Mouse (Mus musculus) forebrain, embryonic 13.5 days (tissue): Measurements from ENCODE around the gene Snrpa. TPM values are rescaled to one million over a fixed set of nuclear protein-coding genes. Genes with fewer than 3 reads are reported as not detected.

Source experiments
- ATAC-seq: fragments of 200-750 bp; cut with Nextera tagmentation; 2 replicates; pipeline ENCODE4 v1.8.0; 2017
- H3K27ac ChIP-seq: fragments of 300-500 bp; sonication (generic); 2 replicates; pipeline ENCODE4 v1.5.1; 2015; ENCODE audit warnings: inconsistent platforms, mild to moderate bottlenecking, moderate library complexity
- H3K27me3 ChIP-seq: fragments of 300-500 bp; sonication (generic); 2 replicates; pipeline ENCODE4 v1.6.1; 2015; ENCODE audit warnings: mild to moderate bottlenecking, inconsistent platforms
- H3K36me3 ChIP-seq: fragments of 300-500 bp; sonication (generic); 2 replicates; pipeline ENCODE4 v1.6.1; 2015; ENCODE audit warnings: mild to moderate bottlenecking, inconsistent platforms; ENCODE audit not compliant: poor library complexity, severe bottlenecking
- H3K4me1 ChIP-seq: fragments of 300-500 bp; sonication (generic); 2 replicates; pipeline ENCODE4 v1.6.1; 2015; ENCODE audit warnings: inconsistent platforms
- H3K4me2 ChIP-seq: fragments of 300-500 bp; sonication (generic); 2 replicates; pipeline ENCODE4 v1.6.1; 2015; ENCODE audit warnings: inconsistent platforms, mild to moderate bottlenecking, moderate library complexity
- H3K4me3 ChIP-seq: fragments of 300-500 bp; sonication (generic); 2 replicates; pipeline ENCODE4 v1.5.1; 2015; ENCODE audit warnings: mild to moderate bottlenecking, inconsistent platforms
- H3K9ac ChIP-seq: fragments of 300-500 bp; sonication (generic); 2 replicates; pipeline ENCODE4 v1.6.1; 2015; ENCODE audit warnings: mild to moderate bottlenecking, inconsistent platforms
- H3K9me3 ChIP-seq: fragments of 300-500 bp; sonication (generic); replicated peaks from 2 replicates; pipeline ENCODE4 v1.6.1; 2016; ENCODE audit warnings: inconsistent platforms
- WGBS: fragments of 180-500 bp; shearing (Covaris S2); methylation state at CpG from one replicate; pipeline ENCODE4 v1.1.7; 2015; 5-methylcytosine and 5-hydroxymethylcytosine counted together
- polyA plus RNA-seq: library from polyadenylated mRNA; unstranded; fragments of >200 nt; fragmentation: Nextera tagmentation; extraction: Ambion mirVana; gene quantifications from 2 replicates; pipeline ENCODE4 v1.2.1, GENCODE M21; 2015

The Snrpa gene
- polyA plus RNA-seq, 1 experiment from 2014 or later = 269 TPM

GRCm38 (mm10) chr7:27178324-27179216 lies 17.5 kb downstream of the Snrpa start, which contains the start of gene Rab4b:
TSS of gene Rab4b (minus strand) at chr7:27178896.
- Histone ChIP-seq H3K4me3 (peak within 1 kb of the TSS; percentile 61), H3K4me2 (peak within 1 kb of the TSS; percentile 56), H3K4me1 (peaks cover 18% of the 10 kb centered on the region), H3K27me3 (no peaks in the 10 kb centered on the region), H3K9ac (peak within 1 kb of the TSS; percentile 57), H3K36me3 (peaks cover 29% of the 10 kb centered on the region), H3K27ac (peak within 1 kb of the TSS; percentile 85), H3K9me3 (no peaks in the 10 kb centered on the region)
- ATAC-seq = peak; percentile 98
- WGBS = under 1% methylated on average over 51 of the region's 53 CpGs

DNA sequence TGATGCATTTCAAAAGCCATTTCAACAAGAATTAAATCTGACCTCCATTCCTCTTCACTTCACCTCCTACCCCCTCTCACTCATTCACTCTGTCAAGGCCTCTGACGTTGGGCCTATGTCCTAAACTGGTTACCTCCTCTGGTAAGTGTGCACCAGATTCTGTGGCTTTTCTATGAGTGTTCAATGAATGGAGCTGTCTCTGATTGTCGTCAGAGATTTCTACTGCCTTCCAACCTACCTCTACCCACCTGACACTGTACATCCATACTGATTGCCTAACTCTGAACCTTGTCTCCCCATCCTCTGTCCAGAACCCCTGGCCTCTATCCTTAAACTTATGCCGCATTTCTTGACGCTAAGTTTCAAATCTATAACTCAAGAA lies 18.1 kb downstream of the Snrpa start:
- no peaks in the 10 kb centered on the region for H3K27me3 ChIP-seq
- peak overlapping the region; percentile 54 for H3K9ac ChIP-seq
- H3K27ac ChIP-seq = peak overlapping the region; percentile 85
- no peaks in the 10 kb centered on the region for H3K9me3 ChIP-seq
- H3K4me2 ChIP-seq = peak overlapping the region; percentile 56
- H3K4me3 ChIP-seq = peak overlapping the region; percentile 61
- peaks cover 29% of the 10 kb centered on the region for H3K36me3 ChIP-seq
- ATAC-seq = no peak; the same call in 1 of the 2 replicates
- peaks cover 18% of the 10 kb centered on the region for H3K4me1 ChIP-seq
- 21% methylated on average over 4 of the region's 4 CpGs for WGBS

DNA sequence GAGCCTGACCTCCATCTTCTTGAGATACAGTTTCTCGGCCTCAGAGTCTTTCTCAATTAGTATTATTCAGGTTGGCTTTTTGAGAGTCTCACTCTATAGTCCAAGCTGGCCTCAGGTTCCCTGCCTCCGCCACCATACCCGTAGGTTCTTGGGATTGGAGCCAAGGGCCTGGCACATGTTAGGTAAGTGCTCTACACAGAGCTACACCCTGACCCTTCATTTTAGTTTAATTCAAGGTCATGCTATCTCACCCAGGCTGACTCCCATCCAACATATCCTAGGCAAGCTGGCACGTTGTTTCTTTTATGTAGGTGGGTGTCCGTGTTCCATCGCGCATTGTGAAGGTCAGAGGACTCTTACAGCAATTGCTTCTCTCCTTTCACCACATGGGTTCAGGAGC lies 21.2 kb downstream of the Snrpa start:
- no peak overlapping the region for H3K4me3 ChIP-seq
- H3K36me3 ChIP-seq = peaks cover 51% of the 10 kb centered on the region
- WGBS = 93% methylated on average over 7 of the region's 7 CpGs
- peaks cover 14% of the 10 kb centered on the region for H3K4me1 ChIP-seq
- no peak overlapping the region for H3K27ac ChIP-seq
- no peak overlapping the region for H3K9ac ChIP-seq
- no peak overlapping the region for H3K4me2 ChIP-seq
- H3K9me3 ChIP-seq = no peaks in the 10 kb centered on the region
- H3K27me3 ChIP-seq = no peaks in the 10 kb centered on the region
- ATAC-seq = no peak

GRCm38 (mm10) chr7:27174496-27174895 lies 21.6 kb downstream of the Snrpa start:
- H3K27ac ChIP-seq = no peak overlapping the region
- H3K27me3 ChIP-seq = no peaks in the 10 kb centered on the region
- no peak for ATAC-seq
- H3K9ac ChIP-seq = no peak overlapping the region
- H3K9me3 ChIP-seq = no peaks in the 10 kb centered on the region
- 93% methylated on average over 15 of the region's 15 CpGs for WGBS
- H3K4me3 ChIP-seq = no peak overlapping the region
- H3K4me1 ChIP-seq = peaks cover 12% of the 10 kb centered on the region
- H3K4me2 ChIP-seq = no peak overlapping the region
- peaks cover 51% of the 10 kb centered on the region for H3K36me3 ChIP-seq

GRCm38 (mm10) chr7:27170981-27171380 lies 25.1 kb downstream of the Snrpa start:
- Histone ChIP-seq H3K4me1 (peaks cover 9% of the 10 kb centered on the region), H3K36me3 (peaks cover 51% of the 10 kb centered on the region)
- WGBS = 91% methylated on average over 3 of the region's 3 CpGs

DNA sequence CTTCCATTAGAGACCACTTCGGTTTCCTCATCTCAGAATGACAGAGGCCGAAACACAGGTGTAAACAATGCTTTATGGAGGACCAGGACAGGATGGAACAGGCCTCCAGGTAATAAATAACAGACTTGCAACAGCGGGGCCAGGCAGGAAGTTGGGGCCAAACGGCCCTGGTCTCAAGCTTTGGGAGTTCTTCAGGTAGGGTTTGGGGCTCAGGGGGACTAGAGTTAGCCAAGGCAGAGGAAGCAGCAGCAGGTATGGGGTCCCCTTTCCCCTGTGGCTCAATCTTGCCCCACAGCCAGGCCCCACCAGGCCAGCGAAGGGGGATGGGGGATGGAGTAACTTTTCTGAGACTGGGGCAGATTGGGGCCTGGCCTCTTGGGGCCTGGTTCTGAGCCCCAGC lies 27.7 kb downstream of the Snrpa start:
- Histone ChIP-seq H3K4me1 (peaks cover 34% of the 10 kb centered on the region), H3K4me3 (no peak overlapping the region), H3K27ac (no peak overlapping the region), H3K27me3 (no peaks in the 10 kb centered on the region), H3K9me3 (no peaks in the 10 kb centered on the region), H3K36me3 (peaks cover 47% of the 10 kb centered on the region), H3K9ac (no peak overlapping the region), H3K4me2 (no peak overlapping the region)
- ATAC-seq = no peak
- 89% methylated on average over 5 of the region's 5 CpGs for WGBS

More at GRCm38 (mm10) chr7:27170981-27171380, 25.1 kb downstream of the Snrpa start:
- Histone ChIP-seq H3K9ac (no peak overlapping the region; the same call in 1 of the 2 replicates), H3K9me3 (no peaks in the 10 kb centered on the region), H3K27me3 (no peaks in the 10 kb centered on the region), H3K4me2 (no peak overlapping the region), H3K4me3 (no peak overlapping the region), H3K27ac (no peak overlapping the region)
- ATAC-seq = no peak

DNA sequence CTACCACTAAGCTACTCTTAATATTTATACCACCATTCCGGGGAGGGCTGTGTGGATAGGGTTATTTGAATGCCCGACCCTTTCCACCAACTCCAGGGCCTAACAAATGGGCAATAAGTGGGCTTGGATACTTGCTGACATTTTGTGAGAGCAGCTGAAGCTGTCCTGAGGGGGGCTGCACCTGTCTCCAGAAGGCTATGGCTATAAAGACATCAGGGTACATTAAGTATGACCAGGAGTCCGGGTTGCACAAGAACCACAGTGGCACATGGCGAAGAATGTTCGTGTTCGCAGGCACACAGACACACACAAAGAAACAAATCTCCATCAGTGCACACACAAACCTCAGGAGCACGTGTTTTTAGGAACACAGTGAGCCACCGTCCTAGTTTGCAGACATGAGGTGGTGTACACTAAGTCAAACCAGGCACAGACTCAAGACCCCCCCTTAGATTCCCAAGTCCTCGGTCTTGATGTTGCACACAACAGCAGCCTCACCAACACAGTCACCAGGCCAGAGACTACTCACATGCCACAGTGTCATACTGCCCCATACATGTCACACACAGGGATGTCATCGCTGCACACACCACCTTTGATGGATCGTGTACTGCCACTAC lies 28.5 kb downstream of the Snrpa start:
- no peaks in the 10 kb centered on the region for H3K9me3 ChIP-seq
- peak overlapping the region; percentile 78 for H3K4me3 ChIP-seq
- peak overlapping the region; percentile 86 for H3K9ac ChIP-seq
- H3K36me3 ChIP-seq = peaks cover 47% of the 10 kb centered on the region
- H3K4me1 ChIP-seq = peaks cover 42% of the 10 kb centered on the region
- 73% methylated on average over 11 of the region's 11 CpGs for WGBS
- H3K27ac ChIP-seq = peak overlapping the region; percentile 97
- H3K4me2 ChIP-seq = peak overlapping the region; percentile 86
- H3K27me3 ChIP-seq = no peaks in the 10 kb centered on the region
- ATAC-seq = peak; percentile 1; the same call in 1 of the 2 replicates

DNA sequence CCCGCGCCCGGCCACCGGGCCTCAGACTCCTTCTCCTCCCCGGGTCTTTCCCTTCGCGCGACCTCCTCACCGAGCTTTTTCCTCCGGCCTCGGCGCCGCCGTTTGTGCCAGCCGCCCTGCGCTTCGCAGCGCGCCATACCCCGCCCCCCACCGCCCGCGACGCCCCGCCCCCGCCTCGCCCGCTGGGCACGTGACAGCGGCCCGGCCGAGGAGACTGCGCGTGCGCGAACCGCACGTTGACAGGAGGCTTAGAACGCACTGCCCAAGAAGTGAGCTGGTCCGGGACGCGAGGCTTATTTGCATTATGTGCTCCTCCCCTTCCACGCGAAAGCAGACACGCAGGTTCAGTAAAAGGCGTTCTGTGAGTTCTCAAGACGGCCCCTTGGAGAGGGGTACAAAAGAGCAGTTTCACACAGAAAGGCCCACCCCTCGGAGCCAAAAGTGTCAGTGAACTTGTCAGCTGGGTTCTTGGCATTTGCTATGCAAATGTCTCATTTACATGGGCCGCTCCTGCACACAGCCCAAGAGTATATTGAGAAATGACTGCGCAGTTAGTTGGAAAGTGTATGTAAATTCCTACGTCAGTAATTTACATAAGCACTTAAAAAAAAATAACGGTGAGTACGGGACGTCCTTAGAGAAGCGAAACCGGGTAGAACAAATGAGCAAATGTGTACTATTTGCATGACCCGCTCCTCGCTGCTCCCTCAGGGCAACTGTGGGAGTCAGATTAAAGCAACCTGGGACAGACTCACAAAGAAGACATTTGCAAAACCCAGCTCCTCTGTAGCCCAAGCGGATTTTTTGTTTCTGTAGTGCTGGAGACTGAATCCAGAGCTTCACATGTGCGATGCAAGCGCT lies 29.2 kb downstream of the Snrpa start, which contains the start of gene Egln2:
Gene Egln2, minus strand, starts transcription at position 189 of the 861 bp plus-strand sequence.
- H3K36me3 ChIP-seq = peaks cover 46% of the 10 kb centered on the region
- WGBS = 1% methylated on average over 60 of the region's 61 CpGs

DNA sequence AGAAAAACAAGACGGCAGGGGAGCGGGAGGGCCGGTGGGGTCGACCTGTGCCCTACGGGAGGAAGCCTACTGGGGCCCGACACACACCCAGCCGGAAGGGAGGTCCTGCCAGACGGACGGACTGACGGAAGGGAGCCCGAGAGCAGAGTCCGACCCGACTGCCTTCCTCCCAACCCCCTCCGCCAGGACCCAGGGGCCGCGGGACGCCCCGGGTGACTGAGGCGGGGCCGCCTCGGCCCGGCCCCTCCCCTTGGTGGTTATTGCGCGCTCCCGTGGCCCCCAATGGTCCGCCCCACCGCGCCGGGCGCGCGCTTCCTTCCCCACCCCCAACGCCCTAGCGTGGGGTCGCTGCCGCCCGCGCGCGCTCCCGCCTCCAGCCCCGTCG lies 29.9 kb downstream of the Snrpa start:
- H3K27me3 ChIP-seq = no peaks in the 10 kb centered on the region
- under 1% methylated on average over 43 of the region's 43 CpGs for WGBS

More for the DNA sequence above, 29.2 kb downstream of the Snrpa start, which contains the start of gene Egln2:
- Histone ChIP-seq H3K4me3 (peak within 1 kb of the TSS; percentile 78), H3K9me3 (no peaks in the 10 kb centered on the region), H3K4me2 (peak within 1 kb of the TSS; percentile 86), H3K9ac (peak within 1 kb of the TSS; percentile 86), H3K27me3 (no peaks in the 10 kb centered on the region), H3K4me1 (peaks cover 49% of the 10 kb centered on the region), H3K27ac (peak within 1 kb of the TSS; percentile 97)
- ATAC-seq = peak; percentile 87

GRCm38 (mm10) chr7:27165696-27166095 lies 30.4 kb downstream of the Snrpa start:
- peaks cover 61% of the 10 kb centered on the region for H3K4me1 ChIP-seq
- 2% methylated on average over 8 of the region's 8 CpGs for WGBS
- H3K27ac ChIP-seq = peak overlapping the region; percentile 97
- H3K4me2 ChIP-seq = peak overlapping the region; percentile 86
- peak overlapping the region; percentile 78 for H3K4me3 ChIP-seq
- peaks cover 46% of the 10 kb centered on the region for H3K36me3 ChIP-seq
- no peaks in the 10 kb centered on the region for H3K27me3 ChIP-seq
- no peak for ATAC-seq
- peak overlapping the region; percentile 86 for H3K9ac ChIP-seq
- H3K9me3 ChIP-seq = no peaks in the 10 kb centered on the region

More for the DNA sequence above, 29.9 kb downstream of the Snrpa start:
- H3K4me2 ChIP-seq = peak overlapping the region; percentile 86
- peak; percentile 58 for ATAC-seq
- H3K9ac ChIP-seq = peak overlapping the region; percentile 86
- peak overlapping the region; percentile 97 for H3K27ac ChIP-seq
- H3K36me3 ChIP-seq = peaks cover 47% of the 10 kb centered on the region
- H3K4me1 ChIP-seq = peaks cover 55% of the 10 kb centered on the region
- peak overlapping the region; percentile 78 for H3K4me3 ChIP-seq
- no peaks in the 10 kb centered on the region for H3K9me3 ChIP-seq

DNA sequence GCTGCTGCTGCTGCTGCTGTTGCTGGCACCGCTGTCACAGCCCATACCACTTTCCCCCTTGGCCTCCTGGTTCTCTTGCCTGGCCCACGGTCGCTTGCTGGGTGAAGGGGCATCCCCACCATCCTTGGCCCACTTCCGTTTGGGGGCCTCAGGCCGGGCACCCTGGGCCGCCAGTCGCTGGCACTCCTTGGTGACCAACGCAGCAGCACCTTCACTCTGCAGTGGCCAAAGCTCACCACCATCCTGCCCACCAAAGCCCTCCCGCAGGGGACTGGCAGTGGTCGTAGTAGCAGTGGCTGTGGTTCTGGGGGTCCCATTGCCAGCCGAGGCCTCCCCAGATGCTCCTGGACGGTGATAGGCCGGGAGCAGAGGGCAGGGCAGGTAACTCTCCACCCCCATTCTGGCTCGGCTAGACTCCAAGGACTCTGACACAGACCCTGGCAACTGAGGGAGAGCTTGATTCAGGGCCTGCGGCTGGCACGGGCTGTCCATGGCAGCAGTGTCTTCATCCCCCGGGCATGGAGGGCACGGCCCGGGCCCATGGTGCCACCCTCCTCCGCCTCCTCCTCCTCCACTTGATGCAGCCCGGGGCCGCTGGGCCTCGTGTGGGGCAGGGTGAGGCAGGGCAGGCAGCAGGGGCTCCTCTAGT lies 30.9 kb downstream of the Snrpa start:
- H3K4me2 ChIP-seq = peak overlapping the region; percentile 86
- peaks cover 66% of the 10 kb centered on the region for H3K4me1 ChIP-seq
- ATAC-seq = no peak
- H3K9ac ChIP-seq = peak overlapping the region; percentile 86
- peak overlapping the region; percentile 78 for H3K4me3 ChIP-seq
- peaks cover 48% of the 10 kb centered on the region for H3K36me3 ChIP-seq
- peak overlapping the region; percentile 97; the same call in 1 of the 2 replicates for H3K27ac ChIP-seq
- no peaks in the 10 kb centered on the region for H3K27me3 ChIP-seq
- WGBS = 73% methylated on average over 23 of the region's 23 CpGs
- H3K9me3 ChIP-seq = no peaks in the 10 kb centered on the region
